Comparison of ENCODE assay signal across 8 mouse cellular contexts in genomic region chr2:71837791-71838190, GRCm38 (mm10). TPM values are rescaled to one million over a fixed set of nuclear protein-coding genes. Genes with fewer than 3 reads are reported as not detected.
DNase-seq lines count a peak whose midpoint lies in the region; ATAC-seq and TF ChIP-seq lines count a peak whose summit lies in the region.

No protein-coding gene starts in this region.

- H3K9ac ChIP-seq in kidney, embryonic 14.5 days (ENCODE audit: low read depth, low read length): no peak overlapping the region
- H3K9ac ChIP-seq in neural tube, embryonic 11.5 days (ENCODE audit: low read length): no peak overlapping the region

- H3K36me3 ChIP-seq in kidney, embryonic 14.5 days (ENCODE audit: control insufficient read depth, insufficient read depth, low read length): peaks cover 16% of the 10 kb centered on the region; the same call in 1 of the 2 replicates
- H3K36me3 ChIP-seq in G1E (replicated peaks): no peaks in the 10 kb centered on the region
- H3K36me3 ChIP-seq in neural tube, embryonic 11.5 days (ENCODE audit: control insufficient read depth, insufficient read depth, low read length): no peaks in the 10 kb centered on the region

- H3K4me1 ChIP-seq in kidney, embryonic 14.5 days (ENCODE audit: control insufficient read depth, insufficient read depth, low read length): no peaks in the 10 kb centered on the region
- no peaks in the 10 kb centered on the region for H3K4me1 ChIP-seq in G1E (ENCODE audit: insufficient read depth, low read depth, low read length)
- H3K4me1 ChIP-seq in neural tube, embryonic 11.5 days (ENCODE audit: control insufficient read depth, insufficient read depth, low read length): no peaks in the 10 kb centered on the region

- peak; percentile 5; the same call in 1 of the 2 replicates for TF ChIP-seq CTCF in G1E (IDR thresholded peaks at IDR 0.05; ENCODE audit: low read depth, low read length)

- H3K9me3 ChIP-seq in kidney, embryonic 14.5 days (ENCODE audit: control insufficient read depth, low read length): no peaks in the 10 kb centered on the region
- H3K9me3 ChIP-seq in G1E (replicated peaks): no peaks in the 10 kb centered on the region
- no peaks in the 10 kb centered on the region for H3K9me3 ChIP-seq in neural tube, embryonic 11.5 days (ENCODE audit: control insufficient read depth, low read length)

- no peaks in the 10 kb centered on the region for H3K27me3 ChIP-seq in kidney, embryonic 14.5 days (ENCODE audit: control insufficient read depth, insufficient read depth, low read length)
- peaks cover 23% of the 10 kb centered on the region for H3K27me3 ChIP-seq in G1E (ENCODE audit: insufficient read depth, low read length)
- no peaks in the 10 kb centered on the region for H3K27me3 ChIP-seq in neural tube, embryonic 11.5 days (ENCODE audit: control insufficient read depth, insufficient read depth, low read length)

- no peak overlapping the region for H3K4me3 ChIP-seq in kidney, embryonic 14.5 days (ENCODE audit: low read length)
- H3K4me3 ChIP-seq in G1E (ENCODE audit: low read depth, low read length): no peak overlapping the region
- H3K4me3 ChIP-seq in neural tube, embryonic 11.5 days (ENCODE audit: low read depth, low read length): no peak overlapping the region

- no peak overlapping the region for H3K4me2 ChIP-seq in kidney, embryonic 14.5 days (replicated peaks; ENCODE audit: low read depth, low read length)
- H3K4me2 ChIP-seq in neural tube, embryonic 11.5 days (ENCODE audit: low read depth): no peak overlapping the region

- no peak for ATAC-seq in kidney, embryonic 14.5 days (ENCODE audit: low FRiP score, low TSS enrichment)
- ATAC-seq in G1E (ENCODE audit: extremely low read depth, insufficient number of reproducible peaks, low FRiP score, poor library complexity, severe bottlenecking): no peak
- no peak for ATAC-seq in neural tube, embryonic 11.5 days (ENCODE audit: insufficient read depth, low FRiP score, low TSS enrichment)

- H3K27ac ChIP-seq in kidney, embryonic 14.5 days (ENCODE audit: low read depth, low read length): no peak overlapping the region
- H3K27ac ChIP-seq in neural tube, embryonic 11.5 days (ENCODE audit: low read depth, low read length): no peak overlapping the region

- peak; percentile 71 for DNase-seq in kidney, adult 18-20 months
- peak; percentile 21 for DNase-seq in G1E (ENCODE audit: low spot score)
- peak; percentile 24 for DNase-seq in brain, embryonic 18.5 days (ENCODE audit: low read depth, low spot score)
- DNase-seq in frontal cortex, postnatal 25 days (ENCODE audit: low spot score in 2 of 2): peak; percentile 56 to 60
- peak; percentile 59 to 64 for DNase-seq in layer of hippocampus, postnatal 36 days
- peak; percentile 81 for DNase-seq in neural tube, embryonic 11.5 days (ENCODE audit: low spot score)
- DNase-seq in thymus, postnatal 4 days: peak; percentile 89

- WGBS in kidney, embryonic 14.5 days: 39% methylated on average over 6 of the region's 6 CpGs
- 52% methylated on average over 6 of the region's 6 CpGs for WGBS in neural tube, embryonic 11.5 days

RNA-seq across cellular contexts. Expression of gene Pdk1, which starts 35.2 kb away (rescaled TPM):
- 28.8 and 40.5 TPM in 2 replicates for polyA plus RNA-seq in kidney, embryonic 14.5 days (2014; fragmentation: Nextera tagmentation; extraction: Ambion mirVana)
- total RNA-seq in G1E (2014; fragmentation: Nextera tagmentation) (54.4 and 62.8 TPM in 2 replicates), G1E (2017) (124 and 141 TPM in 2 replicates)
- polyA plus RNA-seq in G1E (2012): 50.3 and 58.0 TPM in 2 replicates
- 10 to 100 TPM; 42.0 to 43.3 TPM for total RNA-seq in layer of hippocampus, postnatal 36 days (2021)
- polyA plus RNA-seq in neural tube, embryonic 11.5 days (2014; fragmentation: Nextera tagmentation; extraction: Ambion mirVana): 23.8 and 26.0 TPM in 2 replicates

Comparison
In these comparisons a context has a peak if more than half of its experiments do, and no peak if none do; other contexts are left out.
1. DNase-seq: peak in every context shown above with its lines; median percentile 89 in thymus, postnatal 4 days; 81 in neural tube, embryonic 11.5 days; 71 in kidney, adult 18-20 months; 62 in layer of hippocampus, postnatal 36 days; 58 in frontal cortex, postnatal 25 days; 24 in brain, embryonic 18.5 days; 21 in G1E.